Mouse (Mus musculus) embryonic facial prominence, embryonic 12.5 days (tissue): ENCODE measurements around the gene Nt5c1a. TPM values are rescaled to one million over a fixed set of nuclear protein-coding genes. Genes with fewer than 3 reads are reported as not detected.

Experiments used
- ATAC-seq: fragments of 200-750 bp; cut with Nextera tagmentation; 2 replicates; pipeline ENCODE4 v1.8.0; 2017; ENCODE audit not compliant: insufficient number of reproducible peaks, insufficient read depth, low FRiP score, low TSS enrichment
- H3K27ac ChIP-seq: fragments of 300-500 bp; sonication (generic); 2 replicates; pipeline ENCODE4 v1.5.1; 2016; ENCODE audit warnings: mild to moderate bottlenecking
- H3K27me3 ChIP-seq: fragments of 300-500 bp; sonication (generic); 2 replicates; pipeline ENCODE4 v1.6.1; 2016; ENCODE audit warnings: mild to moderate bottlenecking, moderate library complexity
- H3K36me3 ChIP-seq: fragments of 300-500 bp; sonication (generic); 2 replicates; pipeline ENCODE4 v1.6.1; 2016; ENCODE audit warnings: mild to moderate bottlenecking
- H3K4me1 ChIP-seq: fragments of 300-500 bp; sonication (generic); 2 replicates; pipeline ENCODE4 v1.6.1; 2016
- H3K4me2 ChIP-seq: fragments of 300-500 bp; sonication (generic); replicated peaks from 2 replicates; pipeline ENCODE4 v1.6.1; 2016; ENCODE audit warnings: mild to moderate bottlenecking, moderate library complexity
- H3K4me3 ChIP-seq: fragments of 300-500 bp; sonication (generic); 2 replicates; pipeline ENCODE4 v1.5.1; 2016; ENCODE audit warnings: mild to moderate bottlenecking
- H3K9ac ChIP-seq: fragments of 300-500 bp; sonication (generic); 2 replicates; pipeline ENCODE4 v1.6.1; 2016; ENCODE audit warnings: mild to moderate bottlenecking, moderate library complexity
- H3K9me3 ChIP-seq: fragments of 300-500 bp; sonication (generic); 2 replicates; pipeline ENCODE4 v1.6.1; 2016; ENCODE audit warnings: mild to moderate bottlenecking, moderate library complexity
- WGBS: fragments of 180-500 bp; shearing (Covaris S2); methylation state at CpG from one replicate; pipeline ENCODE4 v1.1.7; 2016; 5-methylcytosine and 5-hydroxymethylcytosine counted together
- polyA plus RNA-seq: library from polyadenylated mRNA; unstranded; fragments of >200 nt; fragmentation: Nextera tagmentation; extraction: Ambion mirVana; gene quantifications from 2 replicates; pipeline ENCODE4 v1.2.1, GENCODE M21; 2016

The Nt5c1a gene
- polyA plus RNA-seq, 1 experiment from 2014 or later, result not detected

DNA sequence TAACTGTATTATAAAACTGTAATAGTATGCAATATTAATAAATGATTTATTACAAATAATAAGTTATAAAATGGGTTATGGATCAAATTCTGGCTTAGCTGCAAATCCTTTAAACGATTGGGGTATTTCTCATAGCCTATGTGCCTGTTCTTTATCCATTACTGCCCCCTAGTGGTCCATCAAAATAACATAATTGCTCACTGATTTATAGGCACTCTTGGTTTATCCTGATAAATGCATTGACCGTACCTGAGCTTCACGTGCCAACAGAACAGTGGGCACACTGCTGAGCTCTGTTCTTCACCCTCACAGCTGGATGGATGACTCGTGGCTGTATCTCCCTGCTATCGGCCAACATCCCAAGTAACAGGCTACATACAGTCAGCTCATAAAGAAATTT, 53.3 kb downstream of the Nt5c1a start:
- no peaks in the 10 kb centered on the region for H3K4me1 ChIP-seq
- H3K9ac ChIP-seq, result no peak overlapping the region
- no peak overlapping the region for H3K4me3 ChIP-seq
- no peaks in the 10 kb centered on the region for H3K36me3 ChIP-seq
- no peak overlapping the region for H3K4me2 ChIP-seq
- no peak overlapping the region for H3K27ac ChIP-seq
- WGBS, result 22% methylated on average over 5 of the region's 5 CpGs
- no peak for ATAC-seq
- H3K9me3 ChIP-seq, result no peaks in the 10 kb centered on the region
- H3K27me3 ChIP-seq, result no peaks in the 10 kb centered on the region

DNA sequence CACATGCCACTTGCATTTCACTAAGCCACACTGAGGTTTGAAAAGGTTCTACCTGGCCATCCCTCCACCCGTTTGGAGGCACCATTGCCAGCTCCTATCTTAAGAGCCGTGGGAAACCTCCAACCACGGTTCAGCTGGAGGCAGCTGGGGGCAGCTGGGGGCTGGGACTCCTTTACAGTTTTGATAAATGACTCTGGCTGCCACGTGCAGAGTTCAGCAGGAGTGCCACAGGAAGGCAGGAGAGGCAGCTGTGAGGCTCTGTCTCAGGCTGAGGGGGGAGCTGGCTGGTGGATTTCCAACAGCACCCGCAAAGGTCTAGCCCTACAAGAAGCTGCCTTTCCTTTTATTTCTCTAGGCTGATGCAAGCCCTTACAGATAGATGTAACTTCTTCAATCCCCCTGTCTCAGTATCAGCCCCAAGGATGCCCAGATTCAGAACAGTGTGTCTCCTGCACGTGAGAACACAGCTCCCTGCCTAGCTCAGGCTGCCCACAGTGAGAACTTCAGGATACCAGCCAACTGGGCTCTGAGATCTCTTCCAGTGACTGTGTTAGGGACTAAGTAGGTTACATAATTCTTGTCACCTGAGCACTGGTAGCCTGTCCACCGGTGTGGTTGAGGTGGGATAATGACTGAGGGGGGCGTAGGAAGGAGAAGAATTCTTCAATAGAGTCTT, 58.9 kb downstream of the Nt5c1a start:
- WGBS, result 41% methylated on average over 8 of the region's 8 CpGs
- no peak for ATAC-seq

DNA sequence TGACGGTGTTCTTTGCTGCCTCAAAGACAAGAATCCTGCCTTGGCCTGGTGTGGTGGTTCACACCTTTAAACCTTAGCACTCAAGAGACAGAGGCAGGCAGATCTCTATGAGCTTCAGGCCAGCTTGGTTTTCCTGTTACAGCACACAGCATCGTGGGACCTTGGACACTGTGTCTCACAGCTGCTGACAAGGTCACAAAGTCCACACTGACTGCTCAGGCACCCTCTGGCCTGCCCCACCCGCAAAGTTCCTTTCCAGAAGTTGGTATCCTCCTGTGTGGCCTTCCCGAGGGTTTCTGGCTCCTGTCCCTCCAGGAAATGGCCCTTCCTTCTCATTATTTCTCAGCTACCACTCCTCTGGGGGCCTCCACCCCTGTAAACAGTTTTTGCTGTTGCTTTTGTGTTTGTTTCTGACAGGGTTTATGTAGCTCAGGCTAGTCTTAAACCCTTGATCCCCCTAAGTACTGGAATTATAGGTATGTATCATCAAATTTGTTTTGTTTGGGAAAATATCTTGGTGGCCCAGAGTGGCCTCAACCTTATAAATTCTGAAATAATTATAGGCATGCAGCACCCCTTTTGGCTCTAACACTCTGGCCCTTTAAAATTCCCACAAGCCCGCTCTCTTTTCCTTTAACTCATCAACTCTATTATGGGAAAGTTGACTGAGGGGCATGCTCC, 60.6 kb downstream of the Nt5c1a start, which contains the start of gene Pabpc4:
TSS of gene Pabpc4 (plus strand) at position 631 of the 681 bp plus-strand sequence.
- Histone ChIP-seq H3K36me3 (no peaks in the 10 kb centered on the region), H3K4me3 (no peak within 1 kb of the TSS), H3K4me2 (no peak within 1 kb of the TSS), H3K9ac (no peak within 1 kb of the TSS), H3K27me3 (no peaks in the 10 kb centered on the region), H3K9me3 (no peaks in the 10 kb centered on the region), H3K4me1 (peaks cover 6% of the 10 kb centered on the region; the same call in 1 of the 2 replicates), H3K27ac (no peak within 1 kb of the TSS)
- ATAC-seq, result no peak
- 71% methylated on average over 5 of the region's 5 CpGs for WGBS

More for the DNA sequence above, 58.9 kb downstream of the Nt5c1a start:
- H3K4me1 ChIP-seq, result peaks cover 6% of the 10 kb centered on the region; the same call in 1 of the 2 replicates
- no peaks in the 10 kb centered on the region for H3K9me3 ChIP-seq
- no peak overlapping the region for H3K4me3 ChIP-seq
- H3K9ac ChIP-seq, result no peak overlapping the region
- H3K4me2 ChIP-seq, result no peak overlapping the region
- H3K27me3 ChIP-seq, result no peaks in the 10 kb centered on the region
- H3K27ac ChIP-seq, result no peak overlapping the region
- no peaks in the 10 kb centered on the region for H3K36me3 ChIP-seq

Other genes with a start within 250 kb of the Nt5c1a start
- 6.6 and 7.0 TPM in 2 replicates for gene Mfsd2a, start 240.3 kb upstream of the Nt5c1a start, polyA plus RNA-seq
- gene Mycl, start 205.9 kb upstream of the Nt5c1a start, polyA plus RNA-seq, result 46.4 and 51.5 TPM in 2 replicates
- 21.3 and 23.4 TPM in 2 replicates for gene Trit1, start 184.9 kb upstream of the Nt5c1a start, polyA plus RNA-seq
- gene Bmp8b, start 96.3 kb upstream of the Nt5c1a start, polyA plus RNA-seq, result 0.47 and 0.55 TPM in 2 replicates
- 0.15 and 0.31 TPM in 2 replicates for gene Oxct2b, start 85.2 kb upstream of the Nt5c1a start, polyA plus RNA-seq
- 108 and 110 TPM in 2 replicates for gene Ppie, start 61.6 kb upstream of the Nt5c1a start, polyA plus RNA-seq
- 0.55 and 0.75 TPM in 2 replicates for gene Hpcal4, start 18.3 kb upstream of the Nt5c1a start, polyA plus RNA-seq
- 7.2 and 7.9 TPM in 2 replicates for gene Heyl, start 32.1 kb downstream of the Nt5c1a start, polyA plus RNA-seq
- gene Pabpc4, start 60.8 kb downstream of the Nt5c1a start, polyA plus RNA-seq, result 39.8 and 44.1 TPM in 2 replicates
- gene Oxct2a, start 122.1 kb downstream of the Nt5c1a start, polyA plus RNA-seq, result not detected in 2 replicates
- 0.10 and 0.19 TPM in 2 replicates for gene Bmp8a, start 141.7 kb downstream of the Nt5c1a start, polyA plus RNA-seq